Mouse (Mus musculus) hindbrain, embryonic 16.5 days (tissue): ENCODE data around the gene Epha4. TPM values are rescaled to one million over a fixed set of nuclear protein-coding genes. Genes with fewer than 3 reads are reported as not detected.

Source experiments
- ATAC-seq: fragments of 200-750 bp; cut with Nextera tagmentation; 2 replicates; pipeline ENCODE4 v1.8.0; 2017; ENCODE audit warnings: moderate TSS enrichment, moderate library complexity
- H3K27ac ChIP-seq: fragments of 300-500 bp; sonication (generic); 2 replicates; pipeline ENCODE4 v1.5.1; 2014; ENCODE audit warnings: low read depth, mild to moderate bottlenecking, control low read depth, low read length, moderate library complexity
- H3K27me3 ChIP-seq: fragments of 300-500 bp; sonication (generic); replicated peaks from 2 replicates; pipeline ENCODE4 v1.6.1; 2014; ENCODE audit warnings: low read length; ENCODE audit not compliant: control insufficient read depth, insufficient read depth
- H3K36me3 ChIP-seq: fragments of 300-500 bp; sonication (generic); 2 replicates; pipeline ENCODE4 v1.6.1; 2014; ENCODE audit warnings: mild to moderate bottlenecking, low read length, moderate library complexity, mixed read lengths; ENCODE audit not compliant: control insufficient read depth, insufficient read depth
- H3K4me1 ChIP-seq: fragments of 300-500 bp; sonication (generic); 2 replicates; pipeline ENCODE4 v1.6.1; 2014; ENCODE audit warnings: low read depth, low read length; ENCODE audit not compliant: control insufficient read depth, insufficient read depth
- H3K4me2 ChIP-seq: fragments of 300-500 bp; sonication (generic); 2 replicates; pipeline ENCODE4 v1.6.1; 2014; ENCODE audit warnings: mild to moderate bottlenecking, low read length, control low read depth, moderate library complexity
- H3K4me3 ChIP-seq: fragments of 300-500 bp; sonication (generic); 2 replicates; pipeline ENCODE4 v1.5.1; 2014; ENCODE audit warnings: mild to moderate bottlenecking, low read length, control low read depth, moderate library complexity
- H3K9ac ChIP-seq: fragments of 300-500 bp; sonication (generic); 2 replicates; pipeline ENCODE4 v1.6.1; 2014; ENCODE audit warnings: low read depth, mild to moderate bottlenecking, control low read depth, low read length, moderate library complexity
- H3K9me3 ChIP-seq: fragments of 300-500 bp; sonication (generic); 2 replicates; pipeline ENCODE4 v1.6.1; 2014; ENCODE audit warnings: mild to moderate bottlenecking, low read length, moderate library complexity; ENCODE audit not compliant: control insufficient read depth
- WGBS: fragments of 180-500 bp; shearing (Covaris S2); extraction: QIAGEN DNeasy Blood & Tissue Kit; methylation state at CpG from one replicate; pipeline ENCODE4 v1.1.7; 2014; 5-methylcytosine and 5-hydroxymethylcytosine counted together
- polyA plus RNA-seq: library from polyadenylated mRNA; unstranded; fragments of >200 nt; fragmentation: Nextera tagmentation; extraction: Ambion mirVana; gene quantifications from 2 replicates; pipeline ENCODE4 v1.2.1, GENCODE M21; 2015

Epha4 gene
- polyA plus RNA-seq, 1 experiment from 2014 or later, result 40.8 TPM

DNA sequence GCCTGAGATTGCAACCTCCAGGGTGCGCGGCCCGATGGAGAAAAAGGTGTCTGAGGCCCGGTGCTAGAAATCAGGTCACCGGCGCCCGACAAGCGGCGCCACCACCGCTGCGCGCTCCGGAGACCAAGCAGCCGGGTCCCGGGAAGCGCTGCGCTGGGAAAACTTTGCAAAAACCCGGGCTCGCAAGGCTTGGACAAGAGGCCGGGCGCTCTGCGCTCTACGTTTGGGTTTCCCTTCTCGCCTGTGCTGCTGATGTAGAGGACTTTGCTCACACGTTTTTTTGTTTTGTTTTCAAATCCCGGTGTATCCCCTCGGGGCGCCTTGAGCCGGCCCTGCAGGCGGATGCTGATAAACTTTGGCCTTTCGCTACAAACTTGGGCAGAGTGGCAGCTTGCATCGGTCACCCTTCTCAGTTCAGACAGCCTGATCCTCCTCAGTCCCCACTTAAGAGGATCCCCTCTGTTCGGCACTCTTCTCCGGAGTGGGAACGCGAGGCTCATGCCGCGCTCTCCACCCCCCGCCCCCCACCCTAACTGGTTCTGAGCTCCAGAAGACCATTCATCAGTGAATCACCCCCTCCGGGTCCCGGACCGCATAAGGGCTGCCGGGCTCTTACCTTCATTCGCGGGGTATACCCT is 444 bp downstream of the Epha4 start:
- Histone ChIP-seq H3K9ac (peak overlapping the region; percentile 67), H3K27me3 (no peaks in the 10 kb centered on the region), H3K4me2 (peak overlapping the region; percentile 96), H3K4me1 (peaks cover 18% of the 10 kb centered on the region), H3K9me3 (no peaks in the 10 kb centered on the region), H3K27ac (peak overlapping the region; percentile 70), H3K4me3 (peak overlapping the region; percentile 48), H3K36me3 (no peaks in the 10 kb centered on the region)
- WGBS, result under 1% methylated on average over 45 of the region's 45 CpGs
- peak; percentile 53 for ATAC-seq

GRCm38 (mm10) chr1:77513959-77514324 is 946 bp downstream of the Epha4 start:
- H3K9me3 ChIP-seq, result no peaks in the 10 kb centered on the region
- H3K27ac ChIP-seq, result peak overlapping the region; percentile 70
- peak overlapping the region; percentile 67 for H3K9ac ChIP-seq
- H3K36me3 ChIP-seq, result no peaks in the 10 kb centered on the region
- H3K4me1 ChIP-seq, result peaks cover 18% of the 10 kb centered on the region
- peak overlapping the region; percentile 48 for H3K4me3 ChIP-seq
- 0% methylated on average over 9 of the region's 9 CpGs for WGBS
- peak overlapping the region; percentile 96 for H3K4me2 ChIP-seq
- H3K27me3 ChIP-seq, result no peaks in the 10 kb centered on the region
- no peak for ATAC-seq

DNA sequence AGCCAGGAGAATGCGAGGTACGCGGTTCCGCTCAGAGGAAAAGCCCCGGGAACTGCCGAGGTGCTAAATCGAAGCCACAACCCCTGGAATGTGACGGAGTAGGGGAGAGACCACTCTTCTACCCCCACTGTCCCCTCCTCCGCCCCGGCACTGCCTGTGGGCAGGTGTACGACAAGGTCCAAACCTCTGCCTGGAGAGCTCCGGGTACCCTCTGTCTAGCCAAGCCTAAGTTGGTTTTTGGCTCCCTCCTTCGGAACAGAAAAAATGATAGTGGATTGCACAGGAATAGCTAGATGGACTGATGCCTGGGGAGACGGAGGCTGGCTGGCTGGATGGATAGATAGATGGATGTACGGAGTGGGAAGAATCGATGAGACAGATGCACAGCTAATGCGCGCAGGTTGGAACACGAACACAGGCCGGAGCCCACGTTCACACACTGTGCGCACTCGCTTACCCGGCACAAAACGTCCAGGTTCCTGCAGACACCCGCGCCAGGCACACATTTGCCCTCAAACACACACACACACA is 1.4 kb downstream of the Epha4 start:
- Histone ChIP-seq H3K4me1 (peaks cover 18% of the 10 kb centered on the region), H3K9ac (peak overlapping the region; percentile 67), H3K36me3 (no peaks in the 10 kb centered on the region), H3K4me2 (peak overlapping the region; percentile 96), H3K27me3 (no peaks in the 10 kb centered on the region), H3K27ac (peak overlapping the region; percentile 70), H3K9me3 (no peaks in the 10 kb centered on the region), H3K4me3 (peak overlapping the region; percentile 48)
- WGBS, result 0% methylated on average over 27 of the region's 27 CpGs
- peak; percentile 61 for ATAC-seq

- Histone ChIP-seq H3K9ac (peak overlapping the region; percentile 67), H3K9me3 (no peaks in the 10 kb centered on the region), H3K27ac (peak overlapping the region; percentile 70), H3K27me3 (no peaks in the 10 kb centered on the region), H3K4me3 (peak overlapping the region; percentile 48), H3K4me2 (peak overlapping the region; percentile 96), H3K4me1 (peaks cover 18% of the 10 kb centered on the region), H3K36me3 (no peaks in the 10 kb centered on the region)
- 3% methylated on average over 20 of the region's 20 CpGs for WGBS
- no peak for ATAC-seq
Observed at GRCm38 (mm10) chr1:77512431-77513195, 2.3 kb downstream of the Epha4 start.

- WGBS, result 7% methylated on average over 4 of the region's 4 CpGs
- H3K4me3 ChIP-seq, result peak overlapping the region; percentile 48
- H3K9me3 ChIP-seq, result no peaks in the 10 kb centered on the region
- peak overlapping the region; percentile 67 for H3K9ac ChIP-seq
- H3K27me3 ChIP-seq, result no peaks in the 10 kb centered on the region
- peaks cover 20% of the 10 kb centered on the region for H3K4me1 ChIP-seq
- H3K4me2 ChIP-seq, result peak overlapping the region; percentile 96
- peak overlapping the region; percentile 70 for H3K27ac ChIP-seq
- ATAC-seq, result no peak
- no peaks in the 10 kb centered on the region for H3K36me3 ChIP-seq
Observed at GRCm38 (mm10) chr1:77512059-77512407, 2.9 kb downstream of the Epha4 start.

- WGBS, result 32% methylated on average over 10 of the region's 10 CpGs
- no peaks in the 10 kb centered on the region for H3K9me3 ChIP-seq
- H3K4me1 ChIP-seq, result peaks cover 20% of the 10 kb centered on the region
- no peak for ATAC-seq
- peak overlapping the region; percentile 70 for H3K27ac ChIP-seq
- no peaks in the 10 kb centered on the region for H3K36me3 ChIP-seq
- no peaks in the 10 kb centered on the region for H3K27me3 ChIP-seq
- peak overlapping the region; percentile 48 for H3K4me3 ChIP-seq
- peak overlapping the region; percentile 96 for H3K4me2 ChIP-seq
- H3K9ac ChIP-seq, result peak overlapping the region; percentile 67
Observed at GRCm38 (mm10) chr1:77511372-77512058, 3.4 kb downstream of the Epha4 start.

- Histone ChIP-seq H3K27ac (no peak overlapping the region), H3K9me3 (no peaks in the 10 kb centered on the region), H3K4me1 (peaks cover 22% of the 10 kb centered on the region), H3K36me3 (no peaks in the 10 kb centered on the region), H3K4me2 (peak overlapping the region; percentile 96), H3K4me3 (peak overlapping the region; percentile 48), H3K9ac (no peak overlapping the region), H3K27me3 (no peaks in the 10 kb centered on the region)
- 35% methylated on average over 5 of the region's 5 CpGs for WGBS
- ATAC-seq, result no peak
Observed at GRCm38 (mm10) chr1:77510623-77511022, 4.3 kb downstream of the Epha4 start.

- H3K4me2 ChIP-seq, result peak overlapping the region; percentile 58
- 71% methylated on average over 18 of the region's 18 CpGs for WGBS
- no peaks in the 10 kb centered on the region for H3K9me3 ChIP-seq
- H3K27ac ChIP-seq, result no peak overlapping the region
- no peaks in the 10 kb centered on the region for H3K27me3 ChIP-seq
- H3K36me3 ChIP-seq, result no peaks in the 10 kb centered on the region
- H3K4me1 ChIP-seq, result peaks cover 24% of the 10 kb centered on the region
- peak overlapping the region; percentile 8; the same call in 1 of the 2 replicates for H3K4me3 ChIP-seq
- no peak for ATAC-seq
- H3K9ac ChIP-seq, result peak overlapping the region; percentile 30; the same call in 1 of the 2 replicates
Observed at GRCm38 (mm10) chr1:77506856-77507200, 8.1 kb downstream of the Epha4 start.
